Mouse (Mus musculus) ES-E14 (cell line): ENCODE results near the gene Git1. TPM values are rescaled to one million over a fixed set of nuclear protein-coding genes. Genes with fewer than 3 reads are reported as not detected.

Source experiments
- DNase-seq: peaks from one replicate; pipeline ENCODE4 v3.0.0-alpha.2; 2013; ENCODE audit warnings: low read depth, low spot score
- H3K27ac ChIP-seq: 2 replicates; pipeline ENCODE4 v1.5.1; 2012; ENCODE audit warnings: low read depth, mild to moderate bottlenecking, low read length, moderate library complexity, mixed read lengths; ENCODE audit not compliant: poor library complexity, insufficient read depth, severe bottlenecking
- H3K36me3 ChIP-seq: 2 replicates; pipeline ENCODE4 v1.6.1; 2012; ENCODE audit warnings: mild to moderate bottlenecking, low read length, moderate library complexity, mixed read lengths; ENCODE audit not compliant: control insufficient read depth, poor library complexity, insufficient read depth, severe bottlenecking
- H3K4me1 ChIP-seq, 2 experiments: fragments of 150-350 bp in 1 of 2; sonication (generic) in 1 of 2; 2 replicates each; pipeline ENCODE4 v1.6.1; 2012; ENCODE audit warnings: low read length in 2 of 2, mild to moderate bottlenecking in 1 of 2, mixed read lengths in 1 of 2; ENCODE audit not compliant: control insufficient read depth in 2 of 2, insufficient read depth in 2 of 2, poor library complexity in 1 of 2
- H3K4me3 ChIP-seq, 2 experiments: fragments of 150-350 bp in 1 of 2; sonication (generic) in 1 of 2; 2 replicates each; pipeline ENCODE4 v1.5.1; 2012; ENCODE audit warnings: low read length in 2 of 2, low read depth in 1 of 2, mild to moderate bottlenecking in 1 of 2, mixed read lengths in 1 of 2; ENCODE audit not compliant: insufficient read depth in 1 of 2, poor library complexity in 1 of 2, severe bottlenecking in 1 of 2
- H3K9ac ChIP-seq: 2 replicates; pipeline ENCODE4 v1.6.1; 2012; ENCODE audit warnings: low read depth, mild to moderate bottlenecking, low read length, mixed read lengths; ENCODE audit not compliant: poor library complexity, insufficient read depth, severe bottlenecking
- H3K9me3 ChIP-seq: fragments of 150-350 bp; sonication (generic); 2 replicates; pipeline ENCODE4 v1.6.1; 2012; ENCODE audit warnings: low read depth, mild to moderate bottlenecking, low read length; ENCODE audit not compliant: control insufficient read depth, insufficient read depth
- CHD2 ChIP-seq: IDR thresholded peaks from 2 replicates; pipeline ENCODE4 v1.6.1; 2014; ENCODE audit warnings: mild to moderate bottlenecking, low read depth, low read length, inconsistent platforms
- HCFC1 ChIP-seq: IDR thresholded peaks from 2 replicates; pipeline ENCODE4 v1.6.1; 2012; ENCODE audit warnings: low read length, inconsistent platforms, borderline replicate concordance; ENCODE audit not compliant: insufficient read depth
- MAFK ChIP-seq: IDR thresholded peaks from 2 replicates; pipeline ENCODE4 v1.6.1; 2014; ENCODE audit warnings: mild to moderate bottlenecking, low read depth, low read length, inconsistent platforms; ENCODE audit not compliant: insufficient read depth
- ZC3H11A ChIP-seq: IDR thresholded peaks from 2 replicates; pipeline ENCODE4 v1.6.1; 2012; ENCODE audit warnings: low read depth, mild to moderate bottlenecking, inconsistent platforms, low read length, borderline replicate concordance
- ZNF384 ChIP-seq: IDR thresholded peaks from 2 replicates; pipeline ENCODE4 v1.6.1; 2012; ENCODE audit warnings: low read depth, low read length, inconsistent platforms
- in situ Hi-C, 2 experiments: fragments of 600-800 bp; cut with MboI; formaldehyde crosslinking; loops; one replicate each; pipeline ENCODE4 v1.15.1; 2025; ENCODE audit warnings: low sequenced_read_pairs in 2 of 2, inconsistent platforms in 1 of 2; ENCODE audit not compliant: unreplicated experiment in 2 of 2
- total RNA-seq: library from RNA; depleted of rRNA; stranded (reverse); fragments of 300-350 nt; gene quantifications from 2 replicates; pipeline ENCODE4 v1.2.3, GENCODE M21; 2012

The Git1 gene
- total RNA-seq, 1 experiment, result 43.1 TPM

- TF ChIP-seq CHD2, result no peak
- TF ChIP-seq ZNF384, result no peak
- no peak for TF ChIP-seq HCFC1
- TF ChIP-seq ZC3H11A, result no peak
- TF ChIP-seq MAFK, result no peak
- H3K36me3 ChIP-seq, result no peaks in the 10 kb centered on the region
- peaks cover 0 to 21% of the 10 kb centered on the region in 2 experiments; a peak in 1 of 4 replicates for H3K4me1 ChIP-seq
- no peak for DNase-seq
- in situ Hi-C loops, result no loop called here
- H3K27ac ChIP-seq, result no peak within 1 kb of the TSS
- no peaks in the 10 kb centered on the region for H3K9me3 ChIP-seq
- H3K4me3 ChIP-seq, result peak within 1 kb of the TSS; percentile 69 to 78
- H3K9ac ChIP-seq, result peak within 1 kb of the TSS; percentile 70
Observed at GRCm38 (mm10) chr11:77462283-77463100, 30.9 kb upstream of the Git1 start, which contains the start of gene Coro6. Coro6 (plus strand) TSS chr11:77462411.

- in situ Hi-C loops, result no loop called here
- H3K4me3 ChIP-seq, result peak overlapping the region; percentile 69 to 78; a peak in 2 of 4 replicates
- H3K9me3 ChIP-seq, result no peaks in the 10 kb centered on the region
- no peak overlapping the region for H3K9ac ChIP-seq
- H3K27ac ChIP-seq, result no peak overlapping the region
- no peak for DNase-seq
- peaks cover 0 to 25% of the 10 kb centered on the region in 2 experiments; a peak in 1 of 4 replicates for H3K4me1 ChIP-seq
- no peaks in the 10 kb centered on the region for H3K36me3 ChIP-seq
- no peak for TF ChIP-seq CHD2
- TF ChIP-seq ZC3H11A, result no peak
- no peak for TF ChIP-seq HCFC1
- no peak for TF ChIP-seq ZNF384
- no peak for TF ChIP-seq MAFK
Observed at GRCm38 (mm10) chr11:77463101-77463445, 30.3 kb upstream of the Git1 start.

- TF ChIP-seq ZNF384, result no peak
- TF ChIP-seq MAFK, result no peak
- no peak for TF ChIP-seq CHD2
- TF ChIP-seq ZC3H11A, result no peak
- no peak for TF ChIP-seq HCFC1
- H3K4me1 ChIP-seq, result peaks cover 0 to 23% of the 10 kb centered on the region in 2 experiments; a peak in 1 of 4 replicates
Observed at GRCm38 (mm10) chr11:77463786-77464185, 29.6 kb upstream of the Git1 start.

GRCm38 (mm10) chr11:77464684-77465083 lies 28.7 kb upstream of the Git1 start:
- no peak overlapping the region for H3K9ac ChIP-seq
- no peaks in the 10 kb centered on the region for H3K9me3 ChIP-seq
- no peaks in the 10 kb centered on the region for H3K36me3 ChIP-seq
- TF ChIP-seq ZC3H11A (no peak), HCFC1 (no peak), CHD2 (no peak), MAFK (no peak), ZNF384 (no peak)
- no peak overlapping the region for H3K4me3 ChIP-seq
- H3K4me1 ChIP-seq, result peaks cover 0 to 25% of the 10 kb centered on the region in 2 experiments; a peak in 1 of 4 replicates
- DNase-seq, result no peak
- no peak overlapping the region for H3K27ac ChIP-seq
- in situ Hi-C loops, result no loop called here

More at GRCm38 (mm10) chr11:77463786-77464185, 29.6 kb upstream of the Git1 start:
- DNase-seq, result no peak
- H3K9ac ChIP-seq, result no peak overlapping the region
- no peaks in the 10 kb centered on the region for H3K9me3 ChIP-seq
- in situ Hi-C loops, result no loop called here
- H3K36me3 ChIP-seq, result no peaks in the 10 kb centered on the region
- H3K27ac ChIP-seq, result no peak overlapping the region
- no peak overlapping the region for H3K4me3 ChIP-seq
